Mouse (Mus musculus) gastrocnemius, adult 2 months (tissue): ENCODE data around the gene Hmgcl. TPM values are rescaled to one million over a fixed set of nuclear protein-coding genes. Genes with fewer than 3 reads are reported as not detected.
A peak's percentile ranks its signal among the peaks of the same experiment; 100 is the strongest.
"Not testable (repeated sequence)": the region's sequence is repeated elsewhere in the genome, so short reads cannot be mapped to it uniquely, and the experiment has no call there.

ENCODE experiments used
- DNase-seq: peaks from one replicate; pipeline ENCODE4 v3.0.0; 2022
- H3K27ac ChIP-seq: fragments of 200-600 bp; 2 replicates; pipeline ENCODE4 v1.8.1; 2022; ENCODE audit warnings: mild to moderate bottlenecking
- H3K4me3 ChIP-seq: fragments of 200-600 bp; 2 replicates; pipeline ENCODE4 v1.8.1; 2022; ENCODE audit warnings: mild to moderate bottlenecking, moderate library complexity
- CTCF ChIP-seq: fragments of 200-600 bp; IDR thresholded peaks from 2 replicates; pipeline ENCODE4 v1.8.1; 2022; ENCODE audit warnings: antibody characterized with exemption, mild to moderate bottlenecking, moderate library complexity
- intact Hi-C: fragments of 180-260 bp; cut with DNase I; formaldehyde crosslinking; loops from one replicate; pipeline ENCODE4 v1.15.1; 2025
- total RNA-seq, 2 experiments: library from RNA; stranded (reverse); gene quantifications; 2 replicates each; pipeline ENCODE4 v1.2.3; 2021

Gene Hmgcl
- total RNA-seq, 2 experiments from 2014 or later, result 31.7 to 43.4 TPM

DNA sequence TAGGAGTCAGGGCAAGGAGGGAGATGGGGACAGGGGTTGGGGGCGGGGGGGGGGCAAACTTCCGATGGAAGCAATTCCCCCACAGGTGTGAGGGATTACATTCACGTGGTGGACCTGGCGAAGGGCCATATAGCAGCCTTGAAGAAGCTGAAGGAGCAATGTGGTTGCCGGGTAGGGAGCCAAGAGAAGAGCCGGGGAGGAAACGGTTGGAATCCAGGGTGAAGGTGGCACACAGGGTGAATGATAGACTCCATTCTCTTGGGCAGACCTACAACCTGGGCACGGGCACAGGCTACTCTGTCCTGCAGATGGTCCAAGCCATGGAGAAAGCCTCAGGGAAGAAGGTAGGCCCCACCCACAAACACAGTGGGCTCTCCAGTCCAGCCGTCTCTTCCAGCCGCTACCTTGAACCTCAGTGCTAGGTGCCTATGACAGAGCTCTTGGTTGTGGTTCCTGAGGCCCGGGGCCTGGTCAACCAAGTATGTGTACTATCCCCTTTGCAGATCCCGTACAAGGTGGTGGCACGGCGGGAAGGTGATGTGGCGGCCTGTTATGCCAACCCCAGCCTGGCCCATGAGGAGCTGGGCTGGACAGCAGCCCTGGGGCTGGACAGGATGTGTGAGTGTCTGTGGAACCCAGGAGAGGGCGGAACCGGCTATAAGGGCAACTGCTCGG lies 21.0 kb downstream of the Hmgcl start:
- no peak overlapping the region for H3K27ac ChIP-seq
- DNase-seq, result peak; percentile 20
- H3K4me3 ChIP-seq, result no peak overlapping the region
- intact Hi-C loops, result no loop called here
- no peak for TF ChIP-seq CTCF

DNA sequence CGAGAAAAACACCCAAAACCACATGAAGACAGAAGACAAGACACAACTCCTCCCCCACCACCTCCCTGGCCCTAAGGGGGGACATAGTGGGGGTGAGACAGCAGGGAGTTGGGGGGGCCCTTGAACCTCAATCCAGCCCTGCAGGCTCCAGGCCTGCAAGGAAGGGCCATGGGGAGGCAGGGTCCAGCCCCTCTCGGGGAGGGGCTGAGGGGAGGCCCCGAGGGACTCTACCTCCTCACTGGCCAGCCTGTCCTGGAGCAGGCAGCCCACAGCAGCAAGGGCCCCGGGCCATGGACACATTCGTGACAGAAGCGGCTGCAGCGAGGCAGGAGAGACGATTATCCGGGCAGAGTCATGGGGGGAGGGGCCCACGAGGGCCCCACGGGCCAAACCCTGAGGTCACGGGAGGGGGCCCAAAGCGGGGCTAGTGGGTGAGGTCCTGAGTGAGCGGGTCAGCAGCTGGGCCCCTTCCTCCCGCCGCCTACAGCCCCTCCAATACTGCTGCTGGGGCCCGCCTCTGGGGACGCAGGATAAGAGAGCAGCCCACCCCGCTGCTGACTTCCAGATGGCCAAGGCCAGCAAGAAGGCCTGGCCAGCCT lies 22.1 kb downstream of the Hmgcl start:
- H3K4me3 ChIP-seq, result no peak overlapping the region
- TF ChIP-seq CTCF, result no peak
- intact Hi-C loops, result no loop called here
- H3K27ac ChIP-seq, result no peak overlapping the region
- peak; percentile 25 for DNase-seq

DNA sequence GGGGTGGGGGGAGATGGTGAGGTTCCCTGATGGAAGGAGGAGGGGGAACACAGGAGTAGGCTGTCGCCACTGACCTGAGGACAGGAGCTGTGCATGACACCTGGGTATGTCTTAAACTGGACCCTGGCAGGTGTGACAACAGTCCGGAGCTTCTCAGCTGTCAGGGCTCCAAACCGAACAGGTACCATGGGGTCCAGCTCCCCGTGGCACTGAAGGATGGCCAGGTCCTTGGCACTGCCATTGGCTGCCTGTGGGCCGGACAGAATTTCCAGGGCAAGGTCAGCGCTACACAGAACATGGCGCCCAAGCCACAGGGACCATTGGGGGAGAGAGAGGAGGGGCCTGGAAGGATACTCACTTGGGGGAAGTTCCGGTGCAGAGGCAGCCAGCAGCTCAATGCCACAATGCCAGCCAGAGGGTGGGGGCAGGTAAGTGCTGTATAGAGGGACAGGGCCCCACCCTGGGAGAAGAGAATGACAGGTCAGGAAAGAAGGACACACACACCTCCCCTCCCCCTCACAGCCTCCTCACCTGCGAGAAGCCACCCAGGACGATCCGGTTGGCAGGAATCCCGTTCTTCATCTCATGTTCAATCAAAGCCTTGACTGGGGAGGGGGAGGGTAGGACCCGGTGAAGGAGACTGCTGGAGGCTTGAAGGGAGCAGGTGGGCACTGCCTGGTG lies 23.0 kb downstream of the Hmgcl start:
- DNase-seq, result peak; percentile 15
- Histone ChIP-seq H3K27ac (no peak overlapping the region), H3K4me3 (no peak overlapping the region)
- no peak for TF ChIP-seq CTCF
- intact Hi-C loops, result no loop called here

DNA sequence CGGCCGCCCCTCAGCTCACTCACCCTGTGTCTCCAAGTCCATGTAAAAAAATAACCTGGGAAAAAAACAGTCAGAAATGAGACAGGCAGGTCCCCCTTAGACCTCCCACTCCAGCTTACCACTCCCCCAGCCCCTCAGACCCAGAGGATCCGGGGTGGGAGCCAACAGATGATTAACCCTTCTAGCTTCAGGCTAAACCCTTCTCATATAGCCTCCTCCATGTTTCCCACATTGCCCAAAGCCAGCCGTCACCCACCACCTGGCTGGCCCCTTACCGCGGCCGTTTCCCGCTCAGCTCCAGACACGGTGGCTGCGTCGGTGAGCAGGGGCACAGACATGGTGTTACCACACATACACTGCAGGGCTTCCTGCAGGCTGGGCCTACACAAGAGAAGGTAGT lies 24.3 kb downstream of the Hmgcl start:
- no peak for DNase-seq
- no peak for TF ChIP-seq CTCF
- intact Hi-C loops, result loop anchor here (5.0 to 10.0 kb wide), 2 partner anchors 52 to 174 kb away; partner anchors contain the start of genes Eloa and Id3
- no peak overlapping the region for H3K27ac ChIP-seq
- no peak overlapping the region for H3K4me3 ChIP-seq

DNA sequence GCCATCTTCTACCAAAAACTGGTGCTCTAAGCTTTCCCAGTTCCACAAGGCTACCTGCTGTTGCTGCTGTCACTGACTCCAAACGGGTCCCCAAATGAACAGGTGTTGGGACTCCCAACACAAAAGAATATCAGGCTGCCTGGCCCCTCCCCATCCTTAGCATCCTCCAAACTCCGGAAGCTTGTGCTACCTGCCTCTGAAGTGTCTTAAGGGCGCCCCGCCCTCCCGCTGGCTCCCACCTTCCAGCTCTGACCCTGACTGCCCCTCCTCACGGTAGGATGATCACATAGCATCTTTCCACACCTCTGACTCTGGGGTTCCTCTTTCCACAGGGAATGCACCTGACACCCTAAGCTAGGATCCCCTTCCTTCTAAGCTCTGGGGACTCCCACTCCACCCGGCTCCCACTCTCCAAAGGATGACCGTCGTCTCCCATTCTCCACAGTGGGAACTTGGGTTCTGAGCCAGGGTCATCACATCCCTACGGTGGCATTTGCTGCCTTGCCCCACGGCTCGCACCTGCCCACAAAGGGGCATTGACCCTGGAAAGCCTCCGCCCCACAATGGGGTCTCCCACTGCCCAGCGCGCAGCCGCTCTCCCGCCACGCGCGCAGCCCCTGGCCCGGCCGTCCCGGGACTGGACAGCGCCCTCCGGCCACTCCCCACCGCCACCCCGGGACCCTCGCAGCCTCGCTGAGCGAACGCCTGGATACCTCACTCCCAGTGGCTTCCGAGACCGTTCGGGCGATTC lies 25.7 kb downstream of the Hmgcl start:
- intact Hi-C loops, result loop anchor here (5.0 to 10.0 kb wide), 2 partner anchors 50 to 173 kb away; partner anchors contain the start of genes Eloa and Id3
- peak overlapping the region; percentile 100 for H3K4me3 ChIP-seq
- DNase-seq, result no peak
- H3K27ac ChIP-seq, result peak overlapping the region; percentile 90
- TF ChIP-seq CTCF, result no peak

DNA sequence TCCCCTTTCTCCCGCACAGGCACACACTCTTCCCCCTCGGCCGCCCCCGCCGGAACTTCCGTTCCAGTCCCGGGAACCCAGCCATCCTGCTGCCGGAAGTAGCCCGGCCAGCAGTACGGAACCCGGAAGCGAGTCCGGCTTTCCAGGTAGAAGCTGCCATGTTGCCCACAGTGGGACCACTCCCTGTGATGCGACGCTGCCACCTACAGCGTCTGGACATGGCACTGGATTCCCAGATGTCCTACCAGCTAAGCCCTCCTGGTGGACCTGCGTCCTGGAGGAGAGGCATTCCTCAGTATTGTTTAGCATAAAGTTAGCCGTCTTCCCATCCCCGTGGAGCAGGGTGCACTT lies 26.3 kb downstream of the Hmgcl start, which contains the start of gene Lypla2:
Gene Lypla2 (minus strand): TSS at position 71 of the 351 bp plus-strand sequence.
- Histone ChIP-seq H3K4me3 (peak within 1 kb of the TSS; percentile 100), H3K27ac (peak within 1 kb of the TSS; percentile 90)
- TF ChIP-seq CTCF, result no peak; the same call in 1 of the 2 replicates
- peak; percentile 94 for DNase-seq
- intact Hi-C loops, result loop anchor here (5.0 to 10.0 kb wide), 2 partner anchors 50 to 172 kb away; partner anchors contain the start of genes Eloa and Id3

DNA sequence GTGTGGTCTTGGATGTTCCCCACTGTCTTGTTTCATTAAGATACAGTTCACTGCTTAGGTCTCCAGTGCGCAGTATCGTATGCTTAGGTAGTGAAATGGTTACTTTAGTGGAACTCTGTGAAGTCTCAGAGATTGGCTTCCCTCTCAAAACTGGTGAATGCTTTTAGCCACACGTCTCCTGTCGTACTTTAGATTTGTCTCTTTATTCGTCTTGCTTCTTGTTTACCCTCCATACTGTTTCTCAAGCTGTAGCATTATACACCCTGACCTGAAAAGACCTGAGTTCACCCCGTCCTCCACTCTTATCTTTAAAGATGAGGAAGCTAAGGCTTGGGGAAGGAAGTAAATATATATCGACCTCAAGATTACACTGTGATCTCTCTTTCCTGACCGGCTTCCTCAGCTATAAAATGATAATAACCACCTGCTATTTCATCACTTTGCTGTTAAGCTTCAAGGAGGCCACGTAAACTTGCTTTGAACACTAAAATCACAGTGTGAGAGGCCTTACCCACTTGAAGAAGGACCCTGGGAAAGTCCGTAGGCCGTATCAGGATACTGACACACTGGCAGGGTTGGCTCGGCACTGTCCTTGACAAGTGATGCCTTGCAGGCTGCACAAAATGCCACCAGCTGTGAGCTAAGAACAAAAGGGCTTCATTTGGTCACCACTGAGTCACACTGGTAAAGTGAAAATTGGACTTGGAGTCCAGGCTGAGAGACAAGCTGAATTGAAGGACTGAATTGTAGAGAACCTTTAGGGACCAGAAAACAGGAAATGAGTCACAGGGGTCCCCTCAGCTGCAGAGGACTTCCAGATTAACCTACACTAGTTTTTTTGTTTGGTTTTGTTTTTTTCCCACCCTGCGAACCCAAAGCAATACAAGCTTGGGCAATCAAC lies 26.9 kb downstream of the Hmgcl start:
- Histone ChIP-seq H3K4me3 (peak overlapping the region; percentile 100), H3K27ac (peak overlapping the region; percentile 90)
- DNase-seq, result no peak
- TF ChIP-seq CTCF, result no peak
- intact Hi-C loops, result loop anchor here (5.0 to 10.0 kb wide), 2 partner anchors 49 to 172 kb away; partner anchors contain the start of genes Eloa and Id3

GRCm38 (mm10) chr4:135976146-135976545 lies 29.9 kb downstream of the Hmgcl start:
- TF ChIP-seq CTCF, result no peak
- Histone ChIP-seq H3K4me3 (no peak overlapping the region), H3K27ac (no peak overlapping the region)
- intact Hi-C loops, result loop anchor here (10.0 kb wide), 1 partner anchor 169 kb away; the partner anchor contains the start of gene Id3
- no peak for DNase-seq

DNA sequence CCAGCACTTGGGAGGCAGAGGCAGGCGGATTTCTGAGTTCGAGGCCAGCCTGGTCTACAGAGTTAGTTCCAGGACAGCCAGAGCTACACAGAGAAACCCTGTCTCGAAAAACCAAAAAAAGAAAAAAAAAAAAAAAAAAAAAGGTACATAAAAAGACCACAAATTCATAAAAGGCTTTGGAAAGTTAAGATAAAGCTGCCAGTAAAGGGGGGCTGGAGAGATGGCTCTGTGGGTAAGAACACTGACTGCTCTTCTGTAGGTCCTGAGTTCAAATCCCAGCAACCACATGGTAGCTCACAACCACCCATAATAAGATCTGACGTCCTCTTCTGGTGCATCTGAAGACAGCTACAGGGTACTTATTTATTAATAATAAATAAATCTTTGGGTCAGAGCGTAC lies 34.0 kb downstream of the Hmgcl start:
- intact Hi-C loops, DNase-seq: not testable (repeated sequence)

DNA sequence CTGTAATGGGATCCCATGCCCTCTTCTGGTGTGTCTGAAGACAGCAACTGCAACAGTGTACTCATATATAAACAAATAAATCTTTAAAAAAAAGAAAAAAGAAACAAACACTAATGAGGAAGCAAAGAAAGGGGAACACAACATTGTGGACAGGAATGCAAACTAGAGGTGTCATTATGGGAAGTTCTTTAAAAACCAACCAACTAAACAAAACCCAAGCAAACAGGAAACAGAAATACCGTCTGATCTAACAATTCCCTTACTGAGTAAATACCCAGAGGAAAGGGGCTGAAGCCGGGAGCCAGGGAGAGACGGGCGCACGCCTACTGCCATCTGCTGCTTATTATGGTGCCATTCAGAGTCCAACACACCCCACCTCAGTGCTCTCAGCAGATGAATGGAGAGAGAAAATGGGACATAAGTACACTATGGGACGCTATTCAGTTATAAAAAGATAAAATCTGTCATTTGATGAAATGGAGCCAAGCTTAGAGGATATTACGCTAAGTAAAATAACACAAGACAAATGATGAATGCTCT lies 35.3 kb downstream of the Hmgcl start:
- intact Hi-C loops, result no loop called here
- Histone ChIP-seq H3K4me3 (no peak overlapping the region), H3K27ac (no peak overlapping the region)
- TF ChIP-seq CTCF, result no peak
- no peak for DNase-seq

More for the DNA sequence above, 34.0 kb downstream of the Hmgcl start:
- H3K27ac ChIP-seq, H3K4me3 ChIP-seq: not testable (repeated sequence)

- TF ChIP-seq CTCF, result no peak
- Histone ChIP-seq H3K27ac (no peak overlapping the region), H3K4me3 (no peak overlapping the region)
- no peak for DNase-seq
- intact Hi-C loops, result no loop called here
These were observed 38.3 kb downstream of the Hmgcl start for GRCm38 (mm10) chr4:135984556-135984955.
